Comparison of ENCODE assay signal across 8 mouse cellular contexts in genomic region chr15:88868024-88868742, GRCm38 (mm10). TPM values are rescaled to one million over a fixed set of nuclear protein-coding genes. Genes with fewer than 3 reads are reported as not detected.
DNase-seq lines count a peak whose midpoint lies in the region; ATAC-seq lines count a peak whose summit lies in the region.

No protein-coding gene starts in this region.

- H3K4me2 ChIP-seq in lung, embryonic 16.5 days (ENCODE audit: low read depth, low read length): no peak overlapping the region
- no peak overlapping the region for H3K4me2 ChIP-seq in midbrain, embryonic 11.5 days

- H3K27ac ChIP-seq in lung, embryonic 16.5 days (ENCODE audit: low read length): peak overlapping the region; percentile 74
- no peak overlapping the region for H3K27ac ChIP-seq in midbrain, embryonic 11.5 days (ENCODE audit: low read depth, low read length)

- no peaks in the 10 kb centered on the region for H3K9me3 ChIP-seq in lung, embryonic 16.5 days (ENCODE audit: control insufficient read depth, low read length)
- no peaks in the 10 kb centered on the region for H3K9me3 ChIP-seq in midbrain, embryonic 11.5 days (ENCODE audit: control insufficient read depth, low read length)

- no peak overlapping the region for H3K4me3 ChIP-seq in lung, embryonic 16.5 days (ENCODE audit: low read length)
- H3K4me3 ChIP-seq in midbrain, embryonic 11.5 days (ENCODE audit: low read depth, low read length): no peak overlapping the region

- H3K9ac ChIP-seq in lung, embryonic 16.5 days (ENCODE audit: low read length): no peak overlapping the region
- H3K9ac ChIP-seq in midbrain, embryonic 11.5 days (ENCODE audit: low read length): no peak overlapping the region

- 72% methylated on average over 6 of the region's 6 CpGs for WGBS in lung, embryonic 16.5 days
- 89% methylated on average over 6 of the region's 6 CpGs for WGBS in midbrain, embryonic 11.5 days

- H3K36me3 ChIP-seq in lung, embryonic 16.5 days (ENCODE audit: control insufficient read depth, insufficient read depth, low read length): peaks cover 10% of the 10 kb centered on the region
- peaks cover 12% of the 10 kb centered on the region for H3K36me3 ChIP-seq in midbrain, embryonic 11.5 days (ENCODE audit: control insufficient read depth, insufficient read depth, low read length)

- DNase-seq in embryo, embryonic 11 days: peak; percentile 42
- no peak for DNase-seq in embryo, embryonic 9.5 days (ENCODE audit: extremely low spot score)
- peak; percentile 99 for DNase-seq in heart, adult 11 months
- DNase-seq in kidney, adult 9 months: peak; percentile 89
- DNase-seq in midbrain, embryonic 11.5 days (ENCODE audit: low spot score, missing footprints): no peak
- DNase-seq in natural killer cell, adult 2 months (ENCODE audit: low spot score in 2 of 2): no peak
- no peak for DNase-seq in layer of hippocampus, postnatal 36 days

- ATAC-seq in lung, embryonic 16.5 days (ENCODE audit: low read depth): no peak
- no peak for ATAC-seq in midbrain, embryonic 11.5 days (ENCODE audit: low FRiP score)

- no peaks in the 10 kb centered on the region for H3K27me3 ChIP-seq in lung, embryonic 16.5 days (ENCODE audit: control insufficient read depth, insufficient read depth, low read depth, low read length)
- no peaks in the 10 kb centered on the region for H3K27me3 ChIP-seq in midbrain, embryonic 11.5 days (ENCODE audit: control insufficient read depth, insufficient read depth, low read length)

- H3K4me1 ChIP-seq in lung, embryonic 16.5 days (replicated peaks; ENCODE audit: control insufficient read depth, insufficient read depth, low read length): peaks cover 41% of the 10 kb centered on the region
- H3K4me1 ChIP-seq in midbrain, embryonic 11.5 days (ENCODE audit: control insufficient read depth, insufficient read depth, low read length): peaks cover 15% of the 10 kb centered on the region

RNA-seq across cellular contexts. Expression of gene Pim3, which starts 6.2 kb away (rescaled TPM):
- polyA plus RNA-seq in lung, embryonic 16.5 days (2015; fragmentation: Nextera tagmentation; extraction: Ambion mirVana): 64.1 and 68.0 TPM in 2 replicates
- polyA plus RNA-seq in midbrain, embryonic 11.5 days (2014; fragmentation: Nextera tagmentation; extraction: Ambion mirVana): 30.1 and 30.5 TPM in 2 replicates
- total RNA-seq in layer of hippocampus, postnatal 36 days (2021): 10 to 100 TPM; 36.7 to 37.1 TPM

RNA-seq across cellular contexts. Expression of gene Creld2, which starts 48.7 kb away (rescaled TPM):
- polyA plus RNA-seq in lung, embryonic 16.5 days (2015; fragmentation: Nextera tagmentation; extraction: Ambion mirVana): 99.5 and 110 TPM in 2 replicates
- 72.5 and 81.7 TPM in 2 replicates for polyA plus RNA-seq in midbrain, embryonic 11.5 days (2014; fragmentation: Nextera tagmentation; extraction: Ambion mirVana)
- 10 to 100 TPM; 29.3 to 41.6 TPM for total RNA-seq in layer of hippocampus, postnatal 36 days (2021)

RNA-seq across cellular contexts. Expression of gene Alg12, which starts 49.1 kb away (rescaled TPM):
- 13.5 and 14.4 TPM in 2 replicates for polyA plus RNA-seq in lung, embryonic 16.5 days (2015; fragmentation: Nextera tagmentation; extraction: Ambion mirVana)
- 10.8 and 11.0 TPM in 2 replicates for polyA plus RNA-seq in midbrain, embryonic 11.5 days (2014; fragmentation: Nextera tagmentation; extraction: Ambion mirVana)
- total RNA-seq in layer of hippocampus, postnatal 36 days (2021): 10 to 100 TPM; 13.0 to 16.3 TPM

Comparison
In these comparisons a context has a peak if more than half of its experiments do, and no peak if none do; other contexts are left out.
1. DNase-seq: peak in embryo, embryonic 11 days (single experiment), heart, adult 11 months (single experiment) and kidney, adult 9 months (single experiment); none in embryo, embryonic 9.5 days (single experiment), midbrain, embryonic 11.5 days (single experiment), natural killer cell, adult 2 months (0 of 2) and layer of hippocampus, postnatal 36 days (0 of 2).